Mouse (Mus musculus): ENCODE results near the gene Rpp25l. TPM values are rescaled to one million over a fixed set of nuclear protein-coding genes. Genes with fewer than 3 reads are reported as not detected.

The Rpp25l gene
- polyA plus RNA-seq, 1 experiment: 42.8 TPM

- no peak for DNase-seq
- Histone ChIP-seq H3K4me3 (replicated peaks; ENCODE audit: extremely low read depth, low read depth, low read length) (no peak overlapping the region), H3K4me1 (ENCODE audit: control insufficient read depth, insufficient read depth, low read length) (peaks cover 12% of the 10 kb centered on the region)
- WGBS: 80% methylated on average over 11 of the region's 11 CpGs
- no peak for TF ChIP-seq CTCF (IDR thresholded peaks at IDR 0.05; ENCODE audit: insufficient read depth, low read length)
- no peak for TF ChIP-seq POLR2A (IDR thresholded peaks at IDR 0.05; ENCODE audit: borderline replicate concordance, extremely low read depth, low read depth, low read length)
Measured at GRCm38 (mm10) chr4:41758021-41758420, 44.7 kb upstream of the Rpp25l start.

- no peak for DNase-seq
- H3K4me1 ChIP-seq (ENCODE audit: control insufficient read depth, insufficient read depth, low read length): peaks cover 12% of the 10 kb centered on the region
- no peak for TF ChIP-seq POLR2A (IDR thresholded peaks at IDR 0.05; ENCODE audit: borderline replicate concordance, extremely low read depth, low read depth, low read length)
- 95% methylated on average over 13 of the region's 13 CpGs for WGBS
- H3K4me3 ChIP-seq (replicated peaks; ENCODE audit: extremely low read depth, low read depth, low read length): no peak overlapping the region
Measured at GRCm38 (mm10) chr4:41757321-41757720, 44.0 kb upstream of the Rpp25l start.

DNA sequence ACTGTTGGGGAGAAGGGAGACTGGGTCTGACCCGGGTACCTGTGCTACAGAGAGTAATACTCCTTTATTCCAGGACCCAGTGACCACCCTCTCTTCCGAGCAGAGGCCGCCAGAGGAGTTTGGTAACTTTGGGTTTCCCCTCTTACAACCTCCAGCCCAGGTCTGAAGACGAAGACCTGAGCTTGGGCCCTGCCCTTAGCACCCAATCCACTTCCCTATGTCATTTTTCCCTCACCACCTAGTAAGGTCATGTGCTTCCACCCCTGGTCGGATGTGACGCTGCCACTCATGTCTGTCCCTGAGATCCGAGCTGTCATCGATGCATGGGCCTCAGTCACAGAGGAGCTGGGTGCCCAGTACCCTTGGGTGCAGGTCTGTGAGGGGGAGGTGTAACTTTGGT lies 43.1 kb upstream of the Rpp25l start:
- 63% methylated on average over 8 of the region's 8 CpGs for whole genome bisulfite sequencing
- no peak for TF ChIP-seq POLR2A (IDR thresholded peaks at IDR 0.05; ENCODE audit: borderline replicate concordance, extremely low read depth, low read depth, low read length)
- no peak for TF ChIP-seq CTCF (IDR thresholded peaks at IDR 0.05; ENCODE audit: insufficient read depth, low read length)

DNA sequence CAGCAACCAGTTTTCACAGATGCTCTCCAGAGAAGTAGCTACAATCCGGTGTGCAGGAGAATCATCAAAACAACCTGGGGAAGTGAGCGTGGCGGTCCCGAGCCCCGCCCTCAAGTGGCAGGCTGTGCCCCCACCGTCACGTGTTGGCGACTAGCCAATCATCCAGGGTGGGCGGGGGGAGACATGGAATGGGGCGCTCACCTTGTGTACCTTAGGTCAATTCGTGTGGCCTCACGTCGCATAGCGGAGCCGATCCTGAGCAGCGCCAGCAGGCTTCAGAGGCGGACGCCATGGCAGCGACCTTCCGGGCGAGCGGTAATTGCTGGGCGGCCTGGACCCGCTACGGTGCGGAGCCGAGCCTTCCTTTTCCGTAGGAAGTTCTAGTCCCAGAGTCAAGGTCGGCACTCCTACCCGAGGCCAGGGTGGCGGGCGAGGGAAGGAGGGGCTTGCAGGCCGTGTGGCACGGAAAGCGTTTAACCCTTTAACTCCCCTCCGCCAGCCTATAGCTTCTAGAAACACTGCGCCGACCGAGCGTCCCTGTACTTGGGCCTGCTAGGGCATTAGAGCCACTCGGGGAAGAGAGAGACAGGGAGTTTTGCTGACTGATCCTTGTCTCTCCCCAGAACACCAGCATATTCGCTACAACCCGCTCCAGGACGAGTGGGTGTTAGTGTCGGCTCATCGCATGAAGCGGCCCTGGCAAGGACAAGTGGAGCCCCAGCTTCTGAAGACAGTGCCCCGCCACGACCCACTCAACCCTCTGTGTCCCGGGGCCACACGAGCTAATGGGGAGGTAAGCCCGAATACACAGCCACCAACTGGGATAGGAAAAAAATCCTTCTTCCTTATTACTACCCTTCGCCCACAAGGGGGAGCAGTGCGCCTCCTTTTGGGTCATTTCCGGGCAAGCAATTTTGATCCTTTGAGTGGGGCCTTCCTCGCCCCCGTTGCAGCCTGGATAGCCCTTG lies 42.3 kb upstream of the Rpp25l start, which contains the start of gene Sigmar1:
TSS of gene Sigmar1 (minus strand) at position 820 of the 968 bp plus-strand sequence.
- DNase-seq: peak; percentile 91
- peak within 1 kb of the TSS; percentile 91 for H3K4me3 ChIP-seq (replicated peaks; ENCODE audit: extremely low read depth, low read depth, low read length)
- TF ChIP-seq POLR2A (IDR thresholded peaks at IDR 0.05; ENCODE audit: borderline replicate concordance, extremely low read depth, low read depth, low read length): peak; percentile 72; the same call in 1 of the 2 replicates
- peak; percentile 84 for TF ChIP-seq CTCF (IDR thresholded peaks at IDR 0.05; ENCODE audit: insufficient read depth, low read length)
- peaks cover 4% of the 10 kb centered on the region; the same call in 1 of the 2 replicates for H3K4me1 ChIP-seq (ENCODE audit: control insufficient read depth, insufficient read depth, low read length)
- WGBS: under 1% methylated on average over 57 of the region's 57 CpGs

More for the DNA sequence above, 43.1 kb upstream of the Rpp25l start:
- Histone ChIP-seq H3K4me1 (ENCODE audit: control insufficient read depth, insufficient read depth, low read length) (peaks cover 8% of the 10 kb centered on the region), H3K4me3 (replicated peaks; ENCODE audit: extremely low read depth, low read depth, low read length) (peak overlapping the region; percentile 26)
- no peak for DNase-seq

DNA sequence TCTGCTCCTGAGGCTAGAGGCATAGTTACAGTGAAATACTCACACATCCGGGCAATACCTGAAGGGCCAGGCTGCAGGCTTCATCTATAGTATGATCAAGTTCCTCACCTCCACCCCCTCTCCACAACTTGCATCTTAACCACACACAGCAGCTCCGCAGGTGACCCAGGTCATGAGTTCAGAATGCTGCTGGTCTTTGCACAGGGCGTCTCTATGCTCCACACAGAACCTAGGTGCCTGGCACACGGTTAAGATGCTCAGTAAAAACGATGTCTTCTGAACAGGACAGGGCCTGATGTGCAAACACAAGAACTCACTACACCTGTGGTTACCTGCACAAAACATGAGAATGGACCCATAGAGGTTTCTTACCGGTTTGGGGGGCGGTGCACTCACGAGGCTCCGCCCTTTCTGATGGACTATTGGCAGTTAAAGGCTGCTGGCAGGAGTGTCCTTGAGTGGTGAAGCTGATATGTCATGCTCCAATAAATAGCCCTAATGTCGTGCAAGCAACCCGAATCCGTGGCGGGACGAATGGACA lies 41.5 kb upstream of the Rpp25l start, which contains the start of gene Galt:
TSS of gene Galt (plus strand) at position 432 of the 541 bp plus-strand sequence.
- 14% methylated on average over 14 of the region's 14 CpGs for WGBS
- Histone ChIP-seq H3K4me1 (ENCODE audit: control insufficient read depth, insufficient read depth, low read length) (peaks cover 4% of the 10 kb centered on the region; the same call in 1 of the 2 replicates), H3K4me3 (replicated peaks; ENCODE audit: extremely low read depth, low read depth, low read length) (peak within 1 kb of the TSS; percentile 91)
- TF ChIP-seq CTCF (IDR thresholded peaks at IDR 0.05; ENCODE audit: insufficient read depth, low read length): no peak
- no peak for TF ChIP-seq POLR2A (IDR thresholded peaks at IDR 0.05; ENCODE audit: borderline replicate concordance, extremely low read depth, low read depth, low read length)
- DNase-seq: no peak

DNA sequence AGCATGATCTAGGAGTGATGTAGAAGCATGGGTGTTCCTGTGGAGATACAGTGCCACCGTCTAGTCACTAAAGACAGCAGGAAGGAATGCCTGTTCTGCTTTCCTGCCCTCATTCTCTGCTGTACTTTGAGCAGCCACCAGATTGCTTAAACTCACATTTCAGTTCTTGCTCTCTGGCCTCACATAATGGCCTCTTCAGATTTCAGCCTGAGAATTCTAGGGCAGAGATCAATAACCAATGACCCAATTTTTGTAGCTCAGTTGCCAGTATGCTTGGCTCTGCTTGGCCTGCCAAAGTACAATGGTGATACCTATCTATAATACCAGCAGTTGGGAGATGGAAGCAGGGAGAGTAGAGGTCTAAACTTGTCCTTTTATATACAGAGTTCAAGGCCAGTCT lies 31.7 kb upstream of the Rpp25l start:
- 79% methylated on average over 1 of the region's 1 CpGs for WGBS
- no peak for DNase-seq
- Histone ChIP-seq H3K4me3 (replicated peaks; ENCODE audit: extremely low read depth, low read depth, low read length) (no peak overlapping the region), H3K4me1 (ENCODE audit: control insufficient read depth, insufficient read depth, low read length) (peaks cover 3% of the 10 kb centered on the region; the same call in 1 of the 2 replicates)
- TF ChIP-seq CTCF (IDR thresholded peaks at IDR 0.05; ENCODE audit: insufficient read depth, low read length) (no peak), POLR2A (IDR thresholded peaks at IDR 0.05; ENCODE audit: borderline replicate concordance, extremely low read depth, low read depth, low read length) (no peak)

- WGBS: 71% methylated on average over 2 of the region's 2 CpGs
- DNase-seq: no peak
- TF ChIP-seq CTCF (IDR thresholded peaks at IDR 0.05; ENCODE audit: insufficient read depth, low read length): no peak
- TF ChIP-seq POLR2A (IDR thresholded peaks at IDR 0.05; ENCODE audit: borderline replicate concordance, extremely low read depth, low read depth, low read length): no peak
- Histone ChIP-seq H3K4me3 (replicated peaks; ENCODE audit: extremely low read depth, low read depth, low read length) (no peak overlapping the region), H3K4me1 (ENCODE audit: control insufficient read depth, insufficient read depth, low read length) (peaks cover 3% of the 10 kb centered on the region; the same call in 1 of the 2 replicates)
Measured at GRCm38 (mm10) chr4:41744131-41744530, 30.8 kb upstream of the Rpp25l start.

GRCm38 (mm10) chr4:41741158-41741560 lies 27.8 kb upstream of the Rpp25l start:
- DNase-seq: peak; percentile 91
- Histone ChIP-seq H3K4me3 (replicated peaks; ENCODE audit: extremely low read depth, low read depth, low read length) (peak overlapping the region; percentile 85), H3K4me1 (ENCODE audit: control insufficient read depth, insufficient read depth, low read length) (peaks cover 3% of the 10 kb centered on the region; the same call in 1 of the 2 replicates)
- TF ChIP-seq POLR2A (IDR thresholded peaks at IDR 0.05; ENCODE audit: borderline replicate concordance, extremely low read depth, low read depth, low read length) (peak; percentile 92; the same call in 1 of the 2 replicates), CTCF (IDR thresholded peaks at IDR 0.05; ENCODE audit: insufficient read depth, low read length) (no peak)
- WGBS: under 1% methylated on average over 27 of the region's 27 CpGs

GRCm38 (mm10) chr4:41740380-41741157 lies 27.2 kb upstream of the Rpp25l start:
- TF ChIP-seq CTCF (IDR thresholded peaks at IDR 0.05; ENCODE audit: insufficient read depth, low read length) (no peak), POLR2A (IDR thresholded peaks at IDR 0.05; ENCODE audit: borderline replicate concordance, extremely low read depth, low read depth, low read length) (no peak)
- Histone ChIP-seq H3K4me1 (ENCODE audit: control insufficient read depth, insufficient read depth, low read length) (peaks cover 3% of the 10 kb centered on the region; the same call in 1 of the 2 replicates), H3K4me3 (replicated peaks; ENCODE audit: extremely low read depth, low read depth, low read length) (peak overlapping the region; percentile 85)
- under 1% methylated on average over 48 of the region's 48 CpGs for WGBS
- no peak for DNase-seq
